Mouse (Mus musculus) hindlimb bud, embryonic 11.5 days (tissue): ENCODE measurements around the gene Xirp1.

ENCODE experiments used
- DNase-seq: peaks from one replicate; pipeline ENCODE4 v3.0.0-alpha.2; 2012; ENCODE audit warnings: low read depth, low spot score; ENCODE audit errors: extremely low spot score

Gene Xirp1

GRCm38 (mm10) chr9:119973281-119973680 lies 50.1 kb downstream of the Xirp1 start:
- no peak for DNase-seq

GRCm38 (mm10) chr9:119972582-119972981 lies 50.8 kb downstream of the Xirp1 start:
- DNase-seq = no peak

- no peak for DNase-seq
Measured at GRCm38 (mm10) chr9:119972166-119972565, 51.2 kb downstream of the Xirp1 start.

GRCm38 (mm10) chr9:119970763-119971656 lies 52.4 kb downstream of the Xirp1 start:
- no peak for DNase-seq

- DNase-seq = no peak
Measured at GRCm38 (mm10) chr9:119970221-119970620, 53.2 kb downstream of the Xirp1 start.

GRCm38 (mm10) chr9:119969811-119970210 lies 53.6 kb downstream of the Xirp1 start:
- no peak for DNase-seq

- no peak for DNase-seq
Measured at GRCm38 (mm10) chr9:119966221-119966910, 57.0 kb downstream of the Xirp1 start.

- no peak for DNase-seq
Measured at GRCm38 (mm10) chr9:119965186-119965585, 58.2 kb downstream of the Xirp1 start.

- DNase-seq = no peak
Measured at GRCm38 (mm10) chr9:119964206-119964605, 59.2 kb downstream of the Xirp1 start.
